Mouse (Mus musculus) midbrain, postnatal 0 days (tissue): Measurements from ENCODE around the gene Gm10643. TPM values are rescaled to one million over a fixed set of nuclear protein-coding genes. Genes with fewer than 3 reads are reported as not detected.

ENCODE experiments used
- ATAC-seq: fragments of 200-750 bp; cut with Nextera tagmentation; 2 replicates; pipeline ENCODE4 v1.8.0; 2017; ENCODE audit warnings: moderate number of reproducible peaks, mild to moderate bottlenecking, moderate TSS enrichment, moderate library complexity; ENCODE audit not compliant: low FRiP score
- DNase-seq: peaks from one replicate; pipeline ENCODE4 v3.0.0-alpha.2; 2015; ENCODE audit warnings: low spot score
- H3K27ac ChIP-seq: fragments of 300-500 bp; sonication (generic); 2 replicates; pipeline ENCODE4 v1.5.1; 2014; ENCODE audit warnings: low read depth, mild to moderate bottlenecking, low read length, mixed read lengths
- H3K27me3 ChIP-seq: fragments of 300-500 bp; sonication (generic); 2 replicates; pipeline ENCODE4 v1.6.1; 2014; ENCODE audit warnings: low read length, control low read depth, mixed read lengths; ENCODE audit not compliant: insufficient read depth
- H3K36me3 ChIP-seq: fragments of 300-500 bp; sonication (generic); 2 replicates; pipeline ENCODE4 v1.6.1; 2014; ENCODE audit warnings: low read length, control low read depth, mixed read lengths; ENCODE audit not compliant: insufficient read depth
- H3K4me1 ChIP-seq: fragments of 300-500 bp; sonication (generic); 2 replicates; pipeline ENCODE4 v1.6.1; 2014; ENCODE audit warnings: mild to moderate bottlenecking, control low read depth, antibody characterized with exemption, low read length, mixed read lengths; ENCODE audit not compliant: insufficient read depth
- H3K4me2 ChIP-seq: fragments of 300-500 bp; sonication (generic); 2 replicates; pipeline ENCODE4 v1.6.1; 2014; ENCODE audit warnings: low read depth, mild to moderate bottlenecking, low read length, mixed read lengths; ENCODE audit not compliant: poor library complexity, severe bottlenecking
- H3K4me3 ChIP-seq: fragments of 300-500 bp; sonication (generic); 2 replicates; pipeline ENCODE4 v1.5.1; 2014; ENCODE audit warnings: low read depth, mild to moderate bottlenecking, low read length, moderate library complexity
- H3K9ac ChIP-seq: fragments of 300-500 bp; sonication (generic); replicated peaks from 2 replicates; pipeline ENCODE4 v1.6.1; 2014; ENCODE audit warnings: mild to moderate bottlenecking, low read length, moderate library complexity, mixed read lengths; ENCODE audit not compliant: poor library complexity, severe bottlenecking
- H3K9me3 ChIP-seq: fragments of 300-500 bp; sonication (generic); 2 replicates; pipeline ENCODE4 v1.6.1; 2016; ENCODE audit warnings: low read length, control low read depth
- CTCF ChIP-seq: IDR thresholded peaks from 2 replicates; pipeline ENCODE4 v1.5.1; 2016; ENCODE audit warnings: antibody characterized with exemption, mild to moderate bottlenecking
- WGBS: fragments of 180-500 bp; shearing (Covaris S2); extraction: QIAGEN DNeasy Blood & Tissue Kit; methylation state at CpG from one replicate; pipeline ENCODE4 v1.1.7; 2014; 5-methylcytosine and 5-hydroxymethylcytosine counted together
- polyA plus RNA-seq: library from polyadenylated mRNA; unstranded; fragments of >200 nt; fragmentation: Nextera tagmentation; extraction: Ambion mirVana; gene quantifications from 2 replicates; pipeline ENCODE4 v1.2.1, GENCODE M21; 2015
- total RNA-seq: library from RNA; depleted of rRNA; stranded (reverse); fragments of >200 nt; gene quantifications from 2 replicates; pipeline ENCODE4 v1.2.3, GENCODE M21; 2014

Gene Gm10643
- total and polyA plus RNA-seq, 2 experiments from 2014 or later: 1.7 to 3.0 TPM

GRCm38 (mm10) chr8:84103601-84104000 lies 38.7 kb upstream of the Gm10643 start:
- Histone ChIP-seq H3K9me3 (no peaks in the 10 kb centered on the region), H3K4me3 (peak overlapping the region; percentile 60), H3K4me2 (peak overlapping the region; percentile 73), H3K36me3 (peaks cover 15% of the 10 kb centered on the region), H3K4me1 (peaks cover 12% of the 10 kb centered on the region), H3K27ac (peak overlapping the region; percentile 90), H3K9ac (peak overlapping the region; percentile 79), H3K27me3 (no peaks in the 10 kb centered on the region)
- 38% methylated on average over 3 of the region's 3 CpGs for WGBS
- no peak for TF ChIP-seq CTCF
- DNase-seq (peak; percentile 40), ATAC-seq (no peak)

GRCm38 (mm10) chr8:84101476-84102270 lies 36.7 kb upstream of the Gm10643 start:
- DNase-seq (no peak), ATAC-seq (no peak)
- Histone ChIP-seq H3K27me3 (no peaks in the 10 kb centered on the region), H3K9me3 (no peaks in the 10 kb centered on the region), H3K4me1 (peaks cover 12% of the 10 kb centered on the region), H3K4me2 (no peak overlapping the region), H3K4me3 (no peak overlapping the region), H3K9ac (no peak overlapping the region), H3K36me3 (peaks cover 33% of the 10 kb centered on the region), H3K27ac (no peak overlapping the region)
- TF ChIP-seq CTCF: no peak
- WGBS: 91% methylated on average over 25 of the region's 25 CpGs

- Histone ChIP-seq H3K4me3 (no peak overlapping the region), H3K9ac (no peak overlapping the region), H3K4me2 (no peak overlapping the region), H3K9me3 (no peaks in the 10 kb centered on the region), H3K27me3 (no peaks in the 10 kb centered on the region), H3K4me1 (peaks cover 8% of the 10 kb centered on the region), H3K27ac (no peak overlapping the region), H3K36me3 (peaks cover 60% of the 10 kb centered on the region)
- ATAC-seq (no peak), DNase-seq (no peak)
- 95% methylated on average over 7 of the region's 7 CpGs for WGBS
- no peak for TF ChIP-seq CTCF
Measured at GRCm38 (mm10) chr8:84098376-84098775, 33.4 kb upstream of the Gm10643 start.

GRCm38 (mm10) chr8:84096061-84096460 lies 31.1 kb upstream of the Gm10643 start:
- H3K36me3 ChIP-seq: peaks cover 69% of the 10 kb centered on the region
- WGBS: 69% methylated on average over 8 of the region's 8 CpGs
- ATAC-seq (0 out of 2 replicates have a peak, but pooled peaks have one; percentile 3), DNase-seq (no peak)
- TF ChIP-seq CTCF: no peak
- no peaks in the 10 kb centered on the region for H3K9me3 ChIP-seq
- no peak overlapping the region for H3K4me2 ChIP-seq
- H3K27me3 ChIP-seq: no peaks in the 10 kb centered on the region
- H3K4me3 ChIP-seq: no peak overlapping the region
- H3K9ac ChIP-seq: no peak overlapping the region
- no peaks in the 10 kb centered on the region for H3K4me1 ChIP-seq
- no peak overlapping the region for H3K27ac ChIP-seq

GRCm38 (mm10) chr8:84090585-84090984 lies 25.6 kb upstream of the Gm10643 start:
- Histone ChIP-seq H3K36me3 (peaks cover 80% of the 10 kb centered on the region), H3K27me3 (no peaks in the 10 kb centered on the region), H3K4me2 (no peak overlapping the region), H3K27ac (no peak overlapping the region), H3K9me3 (no peaks in the 10 kb centered on the region), H3K4me1 (no peaks in the 10 kb centered on the region), H3K4me3 (no peak overlapping the region), H3K9ac (no peak overlapping the region)
- no peak for ATAC-seq
- TF ChIP-seq CTCF: no peak
- DNase-seq: no peak
- WGBS: 90% methylated on average over 8 of the region's 8 CpGs

- no peak for DNase-seq
- Histone ChIP-seq H3K9ac (no peak overlapping the region), H3K27me3 (no peaks in the 10 kb centered on the region), H3K4me1 (no peaks in the 10 kb centered on the region), H3K4me2 (no peak overlapping the region), H3K4me3 (no peak overlapping the region), H3K9me3 (no peaks in the 10 kb centered on the region), H3K36me3 (peaks cover 80% of the 10 kb centered on the region), H3K27ac (no peak overlapping the region)
- ATAC-seq: no peak
- 87% methylated on average over 9 of the region's 9 CpGs for WGBS
- no peak for TF ChIP-seq CTCF
Measured at GRCm38 (mm10) chr8:84089277-84089676, 24.3 kb upstream of the Gm10643 start.
